Mouse (Mus musculus): ENCODE results near the gene Il2rg. TPM values are rescaled to one million over a fixed set of nuclear protein-coding genes. Genes with fewer than 3 reads are reported as not detected.

Il2rg gene
- polyA plus RNA-seq, 1 experiment, result 0.84 TPM

GRCm38 (mm10) chrX:101273410-101273809 is 5.4 kb upstream of the Il2rg start:
- Histone ChIP-seq H3K27ac (ENCODE audit: insufficient read depth, low read length) (peak overlapping the region; percentile 76), H3K9me3 (replicated peaks; ENCODE audit: control insufficient read depth, insufficient read depth, low read length, poor library complexity, severe bottlenecking) (no peaks in the 10 kb centered on the region), H3K4me1 (ENCODE audit: control insufficient read depth, insufficient read depth, low read length) (no peaks in the 10 kb centered on the region), H3K4me3 (ENCODE audit: low read depth, low read length) (peak overlapping the region; percentile 48), H3K36me3 (ENCODE audit: control insufficient read depth, insufficient read depth, low read length, poor library complexity, severe bottlenecking) (peaks cover 9% of the 10 kb centered on the region), H3K9ac (ENCODE audit: low read depth, poor library complexity, severe bottlenecking) (peak overlapping the region; percentile 76), H3K27me3 (ENCODE audit: control insufficient read depth, insufficient read depth, low read length, poor library complexity, severe bottlenecking) (no peaks in the 10 kb centered on the region)
- TF ChIP-seq EP300 (IDR thresholded peaks at IDR 0.05; ENCODE audit: insufficient read depth, low read depth, low read length) (no peak), POLR2A (IDR thresholded peaks at IDR 0.05; ENCODE audit: insufficient read depth, low read length) (no peak), CTCF (IDR thresholded peaks at IDR 0.05; ENCODE audit: low read depth, low read length) (no peak)

DNA sequence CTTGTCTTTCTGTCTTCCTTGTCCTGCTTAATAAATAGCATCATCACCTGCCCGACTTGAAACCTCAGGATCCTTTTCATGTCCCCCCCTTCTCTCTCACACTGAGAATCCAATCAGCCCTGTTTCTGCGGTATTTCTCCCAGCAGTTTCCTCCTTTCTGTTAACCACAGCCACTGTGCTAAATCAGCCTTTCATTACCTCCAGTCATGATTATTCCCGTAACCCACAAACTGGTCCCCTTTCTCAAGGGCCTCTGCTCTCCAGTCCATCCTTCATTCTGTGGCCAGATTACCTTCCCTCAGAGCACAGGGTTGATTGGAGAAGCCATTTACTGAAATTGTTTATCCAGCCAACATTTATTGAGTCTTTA is 685 bp upstream of the Il2rg start, which contains the start of gene Gm20489:
Gene Gm20489, minus strand, starts transcription at position 269 of the 370 bp plus-strand sequence.
- peak within 1 kb of the TSS; percentile 14; the same call in 1 of the 2 replicates for H3K4me3 ChIP-seq (ENCODE audit: low read depth, low read length)
- H3K27me3 ChIP-seq (ENCODE audit: control insufficient read depth, insufficient read depth, low read length, poor library complexity, severe bottlenecking), result no peaks in the 10 kb centered on the region
- H3K4me1 ChIP-seq (ENCODE audit: control insufficient read depth, insufficient read depth, low read length), result no peaks in the 10 kb centered on the region
- TF ChIP-seq POLR2A (IDR thresholded peaks at IDR 0.05; ENCODE audit: insufficient read depth, low read length), result no peak
- no peak for TF ChIP-seq EP300 (IDR thresholded peaks at IDR 0.05; ENCODE audit: insufficient read depth, low read depth, low read length)
- no peak for TF ChIP-seq CTCF (IDR thresholded peaks at IDR 0.05; ENCODE audit: low read depth, low read length)
- H3K9ac ChIP-seq (ENCODE audit: low read depth, poor library complexity, severe bottlenecking), result no peak within 1 kb of the TSS
- no peaks in the 10 kb centered on the region for H3K9me3 ChIP-seq (replicated peaks; ENCODE audit: control insufficient read depth, insufficient read depth, low read length, poor library complexity, severe bottlenecking)
- H3K36me3 ChIP-seq (ENCODE audit: control insufficient read depth, insufficient read depth, low read length, poor library complexity, severe bottlenecking), result no peaks in the 10 kb centered on the region
- no peak within 1 kb of the TSS for H3K27ac ChIP-seq (ENCODE audit: insufficient read depth, low read length)

DNA sequence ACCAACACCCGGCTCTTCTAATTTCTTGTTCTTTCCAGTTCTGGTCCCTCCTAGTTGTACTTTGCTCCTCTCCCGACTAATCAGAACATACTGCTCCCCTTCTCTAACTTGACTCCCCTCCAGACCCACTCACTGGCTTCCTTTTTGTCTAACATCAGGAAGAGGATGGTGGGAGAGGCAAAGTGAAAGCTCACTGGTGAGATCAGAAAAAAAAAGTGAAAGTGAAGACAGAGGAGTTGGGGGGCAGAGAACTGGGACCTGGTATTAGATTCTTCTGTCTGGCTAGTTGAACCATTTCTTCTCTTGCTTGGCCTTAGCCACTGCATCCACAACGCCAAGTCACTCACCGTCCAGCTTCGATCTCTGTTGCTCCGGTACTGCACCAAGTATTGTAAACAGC is 1.4 kb downstream of the Il2rg start:
- H3K4me3 ChIP-seq (ENCODE audit: low read depth, low read length), result no peak overlapping the region
- H3K4me1 ChIP-seq (ENCODE audit: control insufficient read depth, insufficient read depth, low read length), result peaks cover 3% of the 10 kb centered on the region
- TF ChIP-seq POLR2A (IDR thresholded peaks at IDR 0.05; ENCODE audit: insufficient read depth, low read length) (no peak), EP300 (IDR thresholded peaks at IDR 0.05; ENCODE audit: insufficient read depth, low read depth, low read length) (no peak), CTCF (IDR thresholded peaks at IDR 0.05; ENCODE audit: low read depth, low read length) (no peak)
- no peaks in the 10 kb centered on the region for H3K36me3 ChIP-seq (ENCODE audit: control insufficient read depth, insufficient read depth, low read length, poor library complexity, severe bottlenecking)
- no peak overlapping the region for H3K27ac ChIP-seq (ENCODE audit: insufficient read depth, low read length)
- H3K9me3 ChIP-seq (replicated peaks; ENCODE audit: control insufficient read depth, insufficient read depth, low read length, poor library complexity, severe bottlenecking), result no peaks in the 10 kb centered on the region
- no peak overlapping the region for H3K9ac ChIP-seq (ENCODE audit: low read depth, poor library complexity, severe bottlenecking)
- no peaks in the 10 kb centered on the region for H3K27me3 ChIP-seq (ENCODE audit: control insufficient read depth, insufficient read depth, low read length, poor library complexity, severe bottlenecking)

DNA sequence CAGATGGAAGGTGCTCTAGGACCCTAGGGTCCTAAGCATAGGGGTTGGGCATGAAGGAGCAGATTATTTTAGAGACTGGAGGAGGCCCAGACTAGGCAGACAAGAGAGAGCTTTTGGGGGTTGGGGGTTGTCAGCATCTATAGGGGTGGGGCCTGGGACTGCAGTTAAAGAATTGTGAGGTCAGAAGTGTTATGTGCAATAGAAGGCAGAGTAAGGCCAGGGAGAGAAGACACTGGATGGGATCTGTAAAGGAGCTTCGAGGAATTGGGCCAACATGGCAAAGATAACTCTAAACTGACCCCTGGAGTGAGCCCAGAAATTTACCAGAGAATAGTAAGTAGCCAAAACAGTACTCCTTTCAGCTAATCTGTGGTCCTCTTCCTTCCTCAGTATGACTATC is 4.2 kb downstream of the Il2rg start, which contains the start of gene Gm614:
Gene Gm614, minus strand, starts transcription at position 101 of the 400 bp plus-strand sequence.
- H3K36me3 ChIP-seq (ENCODE audit: control insufficient read depth, insufficient read depth, low read length, poor library complexity, severe bottlenecking), result no peaks in the 10 kb centered on the region
- no peak within 1 kb of the TSS for H3K9ac ChIP-seq (ENCODE audit: low read depth, poor library complexity, severe bottlenecking)
- H3K27me3 ChIP-seq (ENCODE audit: control insufficient read depth, insufficient read depth, low read length, poor library complexity, severe bottlenecking), result no peaks in the 10 kb centered on the region
- no peak within 1 kb of the TSS for H3K27ac ChIP-seq (ENCODE audit: insufficient read depth, low read length)
- H3K4me1 ChIP-seq (ENCODE audit: control insufficient read depth, insufficient read depth, low read length), result peaks cover 3% of the 10 kb centered on the region
- no peak within 1 kb of the TSS for H3K4me3 ChIP-seq (ENCODE audit: low read depth, low read length)
- H3K9me3 ChIP-seq (replicated peaks; ENCODE audit: control insufficient read depth, insufficient read depth, low read length, poor library complexity, severe bottlenecking), result no peaks in the 10 kb centered on the region
- no peak for TF ChIP-seq POLR2A (IDR thresholded peaks at IDR 0.05; ENCODE audit: insufficient read depth, low read length)
- TF ChIP-seq CTCF (IDR thresholded peaks at IDR 0.05; ENCODE audit: low read depth, low read length), result no peak

- Histone ChIP-seq H3K9ac (ENCODE audit: low read depth, poor library complexity, severe bottlenecking) (peak overlapping the region; percentile 12), H3K36me3 (ENCODE audit: control insufficient read depth, insufficient read depth, low read length, poor library complexity, severe bottlenecking) (no peaks in the 10 kb centered on the region), H3K9me3 (replicated peaks; ENCODE audit: control insufficient read depth, insufficient read depth, low read length, poor library complexity, severe bottlenecking) (no peaks in the 10 kb centered on the region), H3K27me3 (ENCODE audit: control insufficient read depth, insufficient read depth, low read length, poor library complexity, severe bottlenecking) (no peaks in the 10 kb centered on the region), H3K27ac (ENCODE audit: insufficient read depth, low read length) (peak overlapping the region; percentile 90), H3K4me1 (ENCODE audit: control insufficient read depth, insufficient read depth, low read length) (peaks cover 3% of the 10 kb centered on the region), H3K4me3 (ENCODE audit: low read depth, low read length) (peak overlapping the region; percentile 9; the same call in 1 of the 2 replicates)
- TF ChIP-seq CTCF (IDR thresholded peaks at IDR 0.05; ENCODE audit: low read depth, low read length), result no peak
- TF ChIP-seq EP300 (IDR thresholded peaks at IDR 0.05; ENCODE audit: insufficient read depth, low read depth, low read length), result no peak
- TF ChIP-seq POLR2A (IDR thresholded peaks at IDR 0.05; ENCODE audit: insufficient read depth, low read length), result no peak
These were observed 7.4 kb downstream of the Il2rg start for GRCm38 (mm10) chrX:101260441-101261325.

DNA sequence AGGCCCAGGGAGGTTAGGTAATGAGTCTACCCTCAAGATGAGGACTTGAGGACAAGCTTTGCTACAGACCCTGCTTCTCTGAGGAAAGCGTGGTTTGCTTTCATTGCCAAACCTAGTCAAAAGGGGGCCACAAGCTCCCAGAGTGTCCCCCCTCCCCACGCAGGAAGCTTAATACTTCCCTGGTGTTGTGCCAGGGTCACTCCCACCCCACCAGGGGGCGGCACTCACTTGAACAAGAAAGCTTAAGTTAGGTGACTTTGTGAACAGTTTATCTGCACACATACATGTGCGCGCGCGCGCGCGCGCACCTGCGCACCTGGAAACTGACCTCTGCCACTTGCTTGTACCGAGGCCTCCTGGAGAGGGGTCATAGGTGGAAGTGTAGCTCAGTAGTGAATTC is 11.5 kb downstream of the Il2rg start:
- no peaks in the 10 kb centered on the region for H3K36me3 ChIP-seq (ENCODE audit: control insufficient read depth, insufficient read depth, low read length, poor library complexity, severe bottlenecking)
- H3K9me3 ChIP-seq (replicated peaks; ENCODE audit: control insufficient read depth, insufficient read depth, low read length, poor library complexity, severe bottlenecking), result no peaks in the 10 kb centered on the region
- H3K9ac ChIP-seq (ENCODE audit: low read depth, poor library complexity, severe bottlenecking), result peak overlapping the region; percentile 75
- H3K27ac ChIP-seq (ENCODE audit: insufficient read depth, low read length), result no peak overlapping the region
- TF ChIP-seq POLR2A (IDR thresholded peaks at IDR 0.05; ENCODE audit: insufficient read depth, low read length), result no peak
- no peak for TF ChIP-seq EP300 (IDR thresholded peaks at IDR 0.05; ENCODE audit: insufficient read depth, low read depth, low read length)
- TF ChIP-seq CTCF (IDR thresholded peaks at IDR 0.05; ENCODE audit: low read depth, low read length), result no peak
- no peaks in the 10 kb centered on the region for H3K27me3 ChIP-seq (ENCODE audit: control insufficient read depth, insufficient read depth, low read length, poor library complexity, severe bottlenecking)
- H3K4me3 ChIP-seq (ENCODE audit: low read depth, low read length), result peak overlapping the region; percentile 43
- H3K4me1 ChIP-seq (ENCODE audit: control insufficient read depth, insufficient read depth, low read length), result no peaks in the 10 kb centered on the region
